Mouse (Mus musculus) spleen, postnatal 36 days (tissue): Measurements from ENCODE around the gene Sema4a.
A peak's percentile ranks its signal among the peaks of the same experiment; 100 is the strongest.

Experiments used
- DNase-seq, 2 experiments: peaks; one replicate each; pipeline ENCODE4 v3.0.0; 2022; ENCODE audit warnings: low spot score in 2 of 2, mixed read lengths in 1 of 2

The Sema4a gene

GRCm38 (mm10) chr3:88456313-88456712 lies 4.7 kb downstream of the Sema4a start:
- no peak for DNase-seq

GRCm38 (mm10) chr3:88455588-88456264 lies 5.3 kb downstream of the Sema4a start:
- DNase-seq, result no peak

- DNase-seq, result no peak
These were observed 6.0 kb downstream of the Sema4a start for GRCm38 (mm10) chr3:88454762-88455587.

- peak; percentile 61 to 72 for DNase-seq
These were observed 7.0 kb downstream of the Sema4a start for GRCm38 (mm10) chr3:88453986-88454385.

- peak; percentile 44 to 47 for DNase-seq
These were observed 7.6 kb downstream of the Sema4a start for GRCm38 (mm10) chr3:88453369-88453768.

GRCm38 (mm10) chr3:88452716-88453115 lies 8.3 kb downstream of the Sema4a start:
- no peak for DNase-seq

GRCm38 (mm10) chr3:88452246-88452645 lies 8.7 kb downstream of the Sema4a start:
- DNase-seq, result no peak

GRCm38 (mm10) chr3:88450379-88451131 lies 10.4 kb downstream of the Sema4a start:
- no peak for DNase-seq

- no peak for DNase-seq
These were observed 11.5 kb downstream of the Sema4a start for GRCm38 (mm10) chr3:88449395-88450023.

- no peak for DNase-seq
These were observed 12.5 kb downstream of the Sema4a start for GRCm38 (mm10) chr3:88448443-88448842.

- DNase-seq, result no peak
These were observed 13.3 kb downstream of the Sema4a start for GRCm38 (mm10) chr3:88447676-88448183.

GRCm38 (mm10) chr3:88446471-88447123 lies 14.4 kb downstream of the Sema4a start:
- no peak for DNase-seq

- no peak for DNase-seq
These were observed 18.1 kb downstream of the Sema4a start for GRCm38 (mm10) chr3:88442888-88443287.

GRCm38 (mm10) chr3:88442488-88442887 lies 18.5 kb downstream of the Sema4a start:
- DNase-seq, result no peak

- DNase-seq, result peak; percentile 40 to 54
These were observed 20.2 kb downstream of the Sema4a start for GRCm38 (mm10) chr3:88440500-88441381.

GRCm38 (mm10) chr3:88439582-88439981 lies 21.4 kb downstream of the Sema4a start:
- no peak for DNase-seq

- no peak for DNase-seq
These were observed 23.5 kb downstream of the Sema4a start for GRCm38 (mm10) chr3:88437454-88437853.

GRCm38 (mm10) chr3:88436395-88437201 lies 24.4 kb downstream of the Sema4a start:
- no peak for DNase-seq

GRCm38 (mm10) chr3:88435515-88435914 lies 25.5 kb downstream of the Sema4a start:
- no peak for DNase-seq
